Mouse (Mus musculus) mesoderm, embryonic 11.5 days (tissue): ENCODE measurements around the gene Pfn1.

Experiments used
- DNase-seq: peaks from one replicate; pipeline ENCODE4 v3.0.0-alpha.2; 2012; ENCODE audit warnings: low read depth, low spot score

Gene Pfn1

DNA sequence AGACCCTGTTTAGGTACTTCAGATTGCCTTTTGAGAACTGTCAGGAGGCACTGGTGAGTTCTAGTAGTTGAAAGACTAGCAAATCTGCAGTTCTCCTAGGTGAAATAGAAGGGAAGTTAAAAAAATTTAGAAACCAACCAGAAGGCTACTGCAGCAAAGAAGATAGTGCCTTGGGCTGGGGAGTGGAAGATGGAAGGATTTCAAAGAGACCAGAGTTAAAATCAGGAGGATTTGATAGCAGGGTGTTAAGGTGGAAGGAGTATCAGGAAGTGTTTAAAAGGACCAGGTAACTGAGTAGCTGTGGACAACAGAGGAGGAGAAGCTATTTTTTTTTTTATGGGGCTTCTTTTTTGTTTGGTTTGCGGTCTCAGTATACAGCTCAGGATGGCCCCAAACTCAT, 16.7 kb downstream of the Pfn1 start:
- no peak for DNase-seq

DNA sequence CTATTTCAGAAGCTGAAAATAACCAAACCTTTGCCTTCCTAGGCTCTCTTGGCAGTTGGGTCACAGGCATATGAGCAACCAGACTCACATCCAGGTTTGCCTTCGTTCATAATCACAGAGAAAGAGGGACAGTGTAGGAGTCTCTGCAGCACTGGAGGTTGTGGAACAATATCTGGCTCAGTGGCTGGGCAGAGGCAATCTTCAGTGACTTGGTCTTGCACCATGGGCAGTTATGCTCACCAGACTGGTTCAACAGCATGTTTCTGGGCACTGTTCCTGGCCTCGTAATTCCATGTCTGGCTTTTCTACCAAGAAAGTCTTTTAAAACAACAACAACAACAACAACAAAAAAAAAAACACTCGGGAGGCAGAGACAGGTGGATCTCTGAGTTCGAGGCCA, 18.8 kb downstream of the Pfn1 start:
- DNase-seq = no peak

DNA sequence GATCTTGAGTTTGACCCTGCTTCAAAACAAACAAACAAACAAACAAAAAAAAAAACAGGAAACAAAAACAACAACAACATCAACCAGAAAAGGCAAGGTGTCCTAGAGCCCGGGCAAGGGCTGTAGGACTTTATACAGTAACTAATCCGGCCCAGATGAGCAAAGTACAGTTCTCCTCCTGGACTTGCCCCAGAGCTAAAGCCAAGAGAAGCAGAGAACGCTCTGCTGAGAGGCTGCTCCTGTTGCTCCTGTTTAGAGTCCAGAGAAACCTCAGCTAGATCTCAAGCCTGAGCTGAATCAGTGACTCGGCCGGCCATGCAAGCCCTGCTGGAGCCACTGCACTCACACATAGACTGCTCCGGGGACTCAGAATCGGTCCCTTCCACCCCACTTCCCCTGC, 24.3 kb downstream of the Pfn1 start:
- DNase-seq = no peak

DNA sequence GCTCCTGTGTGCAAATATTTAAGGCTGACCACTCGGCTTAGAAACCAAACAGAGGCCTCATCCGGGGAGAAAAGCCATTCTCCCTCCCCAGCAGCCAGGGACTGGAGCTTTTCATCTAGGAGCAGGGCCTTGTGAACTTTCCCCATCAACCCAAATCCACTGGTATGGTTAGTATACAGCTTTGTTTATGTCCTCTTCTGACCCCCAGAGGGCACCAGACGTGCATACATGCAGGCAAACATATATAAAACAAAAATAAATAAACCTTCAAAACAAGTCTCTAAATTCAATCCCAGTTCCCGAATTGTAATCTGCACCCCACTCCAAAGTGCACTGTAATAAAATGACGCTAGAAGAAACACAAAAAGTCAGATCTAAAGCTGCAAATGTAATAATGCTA, 24.9 kb downstream of the Pfn1 start:
- no peak for DNase-seq

DNA sequence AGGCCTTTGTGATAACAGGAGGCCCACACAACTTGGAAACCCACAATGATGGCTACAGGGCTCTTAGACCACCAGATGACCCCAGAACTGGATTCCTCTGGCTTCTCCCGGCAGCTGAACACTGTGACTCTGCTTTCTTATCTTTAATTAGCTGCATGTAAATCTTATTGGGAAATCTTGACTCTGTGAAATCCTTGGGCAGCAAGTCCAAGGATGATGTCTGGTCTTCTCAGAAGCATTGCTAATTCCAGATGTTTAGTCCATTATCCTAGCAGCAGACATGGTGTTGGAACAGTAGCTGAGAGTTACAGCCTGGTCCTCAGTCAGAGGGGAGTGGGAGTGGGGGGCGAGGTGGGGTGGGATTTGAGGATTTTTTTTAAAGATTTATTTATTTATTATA, 26.0 kb downstream of the Pfn1 start:
- DNase-seq = no peak

DNA sequence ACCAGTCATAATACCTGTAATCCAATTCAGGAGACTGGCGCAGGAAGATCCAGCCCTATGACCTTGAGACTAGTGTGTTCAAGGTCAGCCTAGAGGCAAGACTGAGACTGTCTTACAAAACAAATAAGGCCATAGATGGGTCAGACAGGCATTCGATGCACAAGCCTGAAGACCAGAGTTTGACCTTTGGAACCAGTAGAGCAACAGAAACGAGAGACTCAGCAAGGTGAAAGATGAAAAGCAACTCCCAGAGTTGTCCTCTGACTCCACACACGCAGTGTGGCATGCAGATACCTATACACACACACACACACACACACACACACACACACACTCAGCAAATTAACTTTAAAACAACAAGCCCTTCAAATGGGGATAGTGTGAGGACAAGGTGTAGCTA, 27.6 kb downstream of the Pfn1 start:
- DNase-seq = no peak

DNA sequence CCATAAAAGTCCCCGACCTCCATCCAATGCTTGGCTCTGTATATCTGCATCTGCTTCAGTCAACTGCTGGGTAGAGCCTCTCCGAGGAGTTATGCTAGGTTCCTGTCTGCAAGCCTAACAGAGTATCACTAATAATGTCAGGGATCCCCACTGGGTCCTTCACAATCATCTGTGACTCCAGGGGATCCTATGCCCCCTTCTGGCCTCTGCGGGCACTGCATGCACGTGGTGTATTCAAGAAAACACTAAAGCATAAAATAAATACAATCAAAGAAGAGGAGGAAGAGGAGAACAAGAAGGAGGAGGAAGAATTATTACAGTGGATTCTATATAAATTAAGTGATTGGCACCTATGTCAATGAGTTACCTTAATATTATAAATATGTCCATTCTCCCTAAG, 29.0 kb downstream of the Pfn1 start:
- DNase-seq = peak; percentile 71

DNA sequence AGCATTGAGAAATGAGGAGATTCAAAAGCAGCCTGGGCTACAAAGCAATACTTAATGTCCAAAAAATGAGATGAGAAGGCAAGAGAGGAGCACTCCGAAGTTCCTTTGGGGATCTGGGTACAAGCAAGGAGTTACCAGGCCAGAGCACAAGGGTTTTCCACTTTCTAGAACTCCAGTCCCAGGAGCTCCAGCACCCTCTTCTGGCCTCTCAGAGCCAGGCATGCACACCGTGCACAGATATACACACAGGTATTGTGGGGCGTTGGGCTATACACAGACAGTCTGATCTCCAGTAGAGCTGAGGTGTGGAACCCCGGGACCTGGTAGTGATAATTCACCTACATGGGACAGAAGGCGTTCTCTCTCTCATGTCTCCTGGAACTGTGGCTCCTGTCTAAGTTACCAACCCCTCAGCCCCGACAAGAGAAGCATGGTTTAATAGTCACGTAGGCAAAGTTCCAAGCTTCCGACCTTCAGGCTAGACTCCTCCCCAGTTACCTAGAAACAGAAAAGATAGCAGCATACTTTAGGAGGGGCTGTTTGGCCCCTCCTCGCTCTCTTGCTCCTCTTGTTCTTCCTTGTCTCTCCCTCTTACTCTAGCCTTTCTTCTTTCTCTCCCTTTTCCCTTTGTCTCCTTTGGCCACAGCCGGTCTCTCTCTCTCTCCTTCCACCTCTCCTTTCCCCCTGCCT, 31.2 kb downstream of the Pfn1 start:
- no peak for DNase-seq

DNA sequence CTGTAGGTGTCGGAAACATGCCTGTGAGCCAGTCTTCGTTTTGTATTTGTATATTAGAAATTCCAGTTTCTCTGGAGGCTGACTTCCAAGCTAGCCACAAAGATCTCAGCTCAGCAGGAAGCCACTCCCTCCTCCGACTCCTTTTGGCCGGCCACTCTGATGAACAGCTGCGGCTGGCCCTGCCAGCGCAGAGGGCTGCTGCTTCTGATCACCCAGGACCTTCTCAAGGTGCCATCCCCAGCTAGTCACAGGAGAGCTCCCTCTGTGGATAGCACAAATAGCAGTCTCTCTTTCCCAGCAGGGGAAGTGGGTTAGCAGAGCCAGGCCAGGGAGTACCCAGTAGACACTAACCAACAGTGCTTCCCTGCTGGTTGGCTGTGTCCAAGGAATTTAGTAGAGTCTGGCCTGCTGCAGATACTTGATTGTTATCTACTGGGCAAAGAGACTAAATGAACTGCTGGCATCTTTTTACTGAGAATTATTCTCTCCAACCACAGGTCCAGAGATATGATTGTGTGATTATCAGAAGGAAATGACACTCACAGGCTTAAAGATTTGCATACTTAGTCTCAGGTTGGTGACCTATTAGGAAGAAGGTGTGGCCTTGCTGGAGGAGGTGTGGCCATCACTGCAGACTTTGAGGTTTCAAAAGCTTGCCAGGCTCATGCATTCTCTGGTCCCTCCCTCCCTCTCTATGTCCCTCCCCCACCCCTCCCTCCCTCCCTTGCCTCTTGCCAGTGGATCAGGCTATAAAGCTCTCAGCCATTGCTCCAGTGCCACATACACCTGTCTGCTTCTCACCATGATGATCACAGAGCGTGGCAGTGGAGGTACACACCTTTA, 32.3 kb downstream of the Pfn1 start:
- DNase-seq = no peak

DNA sequence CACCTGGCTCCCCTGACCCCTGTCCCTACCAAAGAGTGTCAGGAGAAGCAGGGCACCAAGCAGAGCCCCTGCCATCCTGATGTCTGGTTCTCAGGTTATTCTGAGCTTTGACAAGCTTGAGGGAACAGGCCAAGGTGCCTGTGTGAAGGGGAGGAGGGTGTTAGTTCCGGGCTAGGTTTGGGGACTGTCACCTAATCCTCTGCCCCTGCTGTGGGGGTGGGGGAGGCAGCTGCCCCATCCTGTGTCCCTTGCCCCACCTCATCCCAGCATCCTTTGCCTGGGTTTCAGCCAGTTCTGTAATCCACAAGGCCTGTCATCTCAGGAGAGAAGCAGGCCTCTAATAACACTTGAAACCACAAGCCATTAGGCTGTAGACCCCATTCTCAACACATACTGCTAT, 35.3 kb downstream of the Pfn1 start, which contains the start of gene Chrne:
Gene Chrne (minus strand): TSS at position 116 of the 400 bp plus-strand sequence.
- DNase-seq = no peak

DNA sequence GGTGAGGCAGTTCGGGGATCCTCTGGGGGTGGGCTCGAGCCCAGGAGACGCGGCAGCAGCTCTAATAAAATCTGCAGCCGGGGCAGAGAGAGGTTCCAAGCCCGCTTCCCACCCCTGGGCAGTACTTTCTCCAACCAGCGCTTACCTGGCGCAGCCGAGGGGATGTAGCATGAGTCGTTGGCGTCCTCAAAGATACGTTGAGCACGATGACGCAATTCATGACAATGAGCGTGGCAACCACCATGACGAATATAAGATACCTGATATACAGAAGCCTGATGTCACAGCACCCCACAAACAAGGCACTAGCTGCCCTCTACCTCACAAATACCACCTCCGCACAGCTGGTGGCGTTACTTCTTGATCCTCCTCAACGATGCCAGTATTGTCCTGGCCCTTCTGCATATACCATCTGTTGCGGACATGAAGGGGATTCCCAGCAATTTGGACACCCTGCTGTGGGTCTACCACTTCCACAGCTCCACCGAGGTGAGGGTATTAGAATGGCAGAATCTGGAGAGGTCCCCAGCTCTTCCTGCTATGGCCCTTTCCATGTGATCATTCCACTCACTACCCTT, 38.8 kb downstream of the Pfn1 start, which contains the start of gene 4930544D05Rik:
Gene 4930544D05Rik (plus strand): TSS at position 333 of the 578 bp plus-strand sequence.
- DNase-seq = no peak

DNA sequence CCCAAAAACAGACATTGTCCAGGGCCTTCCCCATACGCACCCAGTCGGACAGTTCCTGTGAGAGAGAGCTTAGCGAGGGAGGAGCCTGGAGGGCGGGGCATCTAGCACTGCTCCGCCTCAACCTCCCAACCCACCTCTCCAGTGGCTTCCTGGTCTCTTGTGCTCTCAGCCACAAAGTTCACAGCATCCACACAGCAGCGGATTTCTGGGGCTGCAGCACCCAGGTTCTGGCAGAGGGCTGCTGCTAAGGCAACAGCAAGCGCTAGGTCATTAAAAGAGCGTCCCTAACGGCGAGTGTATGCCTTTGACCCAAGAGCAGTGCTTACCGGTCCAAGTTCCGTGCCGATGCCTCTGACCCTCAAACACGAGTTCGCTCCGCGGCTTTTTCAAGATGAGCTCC, 39.4 kb downstream of the Pfn1 start:
- DNase-seq = peak; percentile 58

DNA sequence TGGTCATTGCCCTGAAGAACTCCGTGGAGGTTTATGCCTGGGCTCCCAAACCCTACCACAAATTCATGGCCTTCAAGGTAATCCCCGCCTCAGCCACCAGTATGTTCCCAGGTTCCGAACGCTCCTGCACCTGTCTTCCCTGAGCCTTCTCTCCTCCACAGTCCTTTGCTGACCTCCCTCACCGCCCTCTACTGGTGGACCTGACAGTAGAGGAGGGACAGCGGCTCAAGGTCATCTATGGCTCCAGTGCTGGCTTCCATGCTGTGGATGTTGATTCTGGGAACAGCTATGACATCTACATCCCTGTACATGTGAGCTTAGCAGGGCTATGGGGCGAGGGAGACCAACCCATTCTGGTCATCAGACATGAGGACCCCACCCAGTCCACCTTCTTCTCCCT, 41.9 kb downstream of the Pfn1 start:
- no peak for DNase-seq

DNA sequence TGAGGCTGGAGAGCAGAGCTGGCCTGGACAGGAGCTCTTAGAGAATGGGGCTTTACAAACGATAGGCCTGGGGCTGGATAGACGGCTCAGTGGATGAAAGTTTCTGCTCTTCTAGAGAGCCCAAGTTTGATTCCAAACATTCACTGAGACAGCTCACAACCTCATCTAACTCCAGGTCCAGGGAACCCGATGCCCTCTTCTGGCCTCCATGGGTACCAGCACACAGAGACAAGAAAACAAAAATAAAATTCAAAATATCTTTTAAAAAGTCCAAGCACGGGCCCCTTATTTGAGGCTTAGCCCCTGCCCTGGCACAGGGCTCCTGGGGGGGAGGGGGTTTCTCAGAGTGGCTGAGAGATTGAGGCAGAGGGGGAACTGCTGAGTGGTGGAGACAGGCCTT, 43.7 kb downstream of the Pfn1 start:
- no peak for DNase-seq

DNA sequence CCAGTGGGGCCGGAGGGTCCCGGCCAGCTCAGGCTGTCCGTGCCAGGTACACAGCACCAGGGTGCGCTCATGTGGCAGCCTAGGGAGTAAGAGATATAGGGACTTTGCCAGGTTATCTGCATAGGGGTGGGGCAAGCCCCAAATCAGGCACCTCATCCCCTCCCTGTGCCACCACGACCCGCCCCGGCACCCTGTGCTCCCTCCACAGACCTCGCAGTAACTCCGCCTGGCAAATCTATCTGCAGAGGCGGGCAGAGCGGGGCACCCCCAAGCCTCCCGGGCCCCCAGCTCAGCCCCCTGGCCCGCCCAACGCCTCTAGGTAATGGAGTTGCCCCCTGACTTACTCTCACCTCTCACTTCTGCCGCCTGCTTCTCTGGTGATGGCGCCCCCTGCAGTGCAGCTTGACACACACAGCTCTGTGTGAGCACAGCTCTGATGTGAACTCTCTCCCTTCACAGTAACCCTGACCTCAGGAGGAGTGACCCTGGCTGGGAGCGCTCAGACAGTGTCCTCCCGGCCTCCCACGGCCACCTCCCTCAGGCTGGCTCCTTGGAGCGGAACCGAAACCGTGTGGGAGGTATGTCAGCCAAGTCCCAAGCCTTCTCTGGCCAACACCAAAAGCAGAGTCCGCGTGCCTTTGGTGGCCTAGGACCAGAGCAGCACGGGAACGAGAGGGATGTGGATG, 45.9 kb downstream of the Pfn1 start:
- no peak for DNase-seq

DNA sequence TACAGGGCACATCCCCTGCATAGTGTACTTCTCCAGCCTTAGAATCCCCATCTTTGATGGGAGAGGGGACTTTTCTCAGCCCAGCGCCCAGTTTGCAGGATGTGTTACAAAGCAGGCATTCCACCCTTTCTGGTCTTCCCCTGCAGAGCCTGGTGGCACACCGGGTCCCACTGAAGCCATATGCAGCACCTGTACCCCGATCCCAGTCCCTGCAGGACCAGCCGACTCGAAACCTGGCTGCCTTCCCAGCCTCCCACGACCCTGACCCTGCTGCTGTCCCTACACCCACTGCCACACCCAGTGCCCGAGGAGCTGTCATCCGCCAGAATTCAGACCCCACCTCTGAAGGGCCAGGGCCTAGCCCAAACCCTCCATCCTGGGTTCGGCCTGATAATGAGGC, 46.8 kb downstream of the Pfn1 start:
- DNase-seq = no peak

DNA sequence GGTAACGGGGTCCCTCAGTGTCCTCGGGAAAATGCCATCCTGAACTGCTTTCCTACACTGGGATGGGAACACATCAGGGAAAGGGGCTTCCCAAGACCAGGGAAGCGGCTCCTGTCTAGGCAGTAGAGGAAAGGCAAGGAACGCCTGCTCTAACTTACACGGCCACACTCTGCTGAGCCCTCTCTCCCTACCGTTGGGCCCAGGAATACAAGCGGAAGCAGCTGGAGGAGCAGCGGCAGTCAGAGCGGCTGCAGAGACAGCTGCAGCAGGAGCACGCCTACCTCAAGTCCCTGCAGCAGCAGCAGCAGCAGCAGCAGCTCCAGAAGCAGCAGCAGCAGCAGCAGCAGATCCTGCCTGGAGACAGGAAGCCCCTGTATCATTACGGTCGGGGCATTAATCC, 47.7 kb downstream of the Pfn1 start:
- DNase-seq = no peak

DNA sequence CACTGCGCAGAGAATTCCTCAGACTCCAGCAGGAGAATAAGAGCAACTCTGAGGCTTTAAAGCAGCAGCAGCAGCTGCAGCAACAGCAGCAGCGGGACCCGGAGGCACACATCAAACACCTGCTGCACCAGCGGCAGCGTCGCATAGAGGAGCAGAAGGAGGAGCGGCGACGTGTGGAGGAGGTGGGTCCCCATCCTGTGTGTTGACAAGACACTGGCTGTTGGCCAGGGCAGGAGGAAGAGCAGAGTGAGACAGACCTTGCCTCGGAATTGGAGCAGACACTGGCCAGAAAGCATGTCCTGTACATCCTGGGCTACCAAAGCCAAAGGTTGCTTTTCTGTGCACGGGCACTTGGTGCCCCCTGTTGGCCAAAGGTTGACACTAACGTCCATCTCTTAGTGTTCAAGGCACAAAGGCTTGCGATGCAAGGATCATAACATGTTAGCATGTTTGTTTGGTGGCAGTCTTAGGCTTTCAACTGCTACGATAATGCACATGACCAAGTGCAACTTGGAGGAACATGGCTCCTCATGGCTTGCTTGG, 49.3 kb downstream of the Pfn1 start:
- DNase-seq = peak; percentile 76
